Mouse (Mus musculus) cortical plate, adult 2 months (tissue): ENCODE measurements around the gene Nat10. TPM values are rescaled to one million over a fixed set of nuclear protein-coding genes. Genes with fewer than 3 reads are reported as not detected.
A peak's percentile ranks its signal among the peaks of the same experiment; 100 is the strongest.

Experiments used
- H3K27ac ChIP-seq: fragments of 200-500 bp; 2 replicates; pipeline ENCODE4 v1.5.1; 2012; ENCODE audit warnings: low read length, control low read depth, inconsistent platforms; ENCODE audit not compliant: insufficient read depth
- H3K4me1 ChIP-seq: fragments of 200-500 bp; 2 replicates; pipeline ENCODE4 v1.6.1; 2011; ENCODE audit warnings: low read length; ENCODE audit not compliant: control insufficient read depth, insufficient read depth
- H3K4me3 ChIP-seq: fragments of 200-500 bp; 2 replicates; pipeline ENCODE4 v1.5.1; 2011; ENCODE audit warnings: mild to moderate bottlenecking, low read length, control low read depth; ENCODE audit not compliant: insufficient read depth
- CTCF ChIP-seq: fragments of 200-500 bp; IDR thresholded peaks from 2 replicates; pipeline ENCODE4 v1.5.1; 2011; ENCODE audit warnings: mild to moderate bottlenecking, control low read depth, low read length; ENCODE audit not compliant: insufficient read depth; ENCODE audit errors: extremely low read depth
- POLR2A ChIP-seq: fragments of 200-500 bp; IDR thresholded peaks from 2 replicates; pipeline ENCODE4 v1.6.1; 2011; ENCODE audit warnings: mild to moderate bottlenecking, low read length, control low read depth; ENCODE audit not compliant: insufficient read depth; ENCODE audit errors: extremely low read depth
- polyA plus RNA-seq: library from polyadenylated mRNA; depleted of rRNA; stranded (reverse); fragments of >200 nt; gene quantifications from 2 replicates; pipeline ENCODE4 v1.2.3, GENCODE M21; 2012

Gene Nat10
- polyA plus RNA-seq, 1 experiment, result 45.3 TPM

DNA sequence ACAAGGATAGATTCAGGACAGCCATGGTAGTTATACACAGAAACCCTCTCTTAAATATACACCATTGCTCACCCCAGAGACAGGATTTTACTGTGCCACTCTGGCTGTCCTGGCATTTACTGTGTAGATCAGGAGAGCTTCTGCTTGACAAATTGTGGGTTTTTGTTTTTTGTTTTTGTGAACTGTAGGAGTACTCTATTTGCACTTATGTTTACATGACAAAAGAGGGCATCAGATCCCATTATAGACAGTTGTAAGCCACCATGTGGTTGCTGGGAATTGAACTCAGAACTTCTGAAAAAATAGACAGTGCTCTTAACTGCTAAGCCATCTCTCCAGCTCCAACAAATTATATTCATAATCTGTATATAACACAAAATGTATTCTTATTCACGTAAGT lies 30.9 kb upstream of the Nat10 start:
- H3K4me3 ChIP-seq, result no peak overlapping the region
- no peak overlapping the region for H3K27ac ChIP-seq
- TF ChIP-seq POLR2A (no peak), CTCF (no peak)
- H3K4me1 ChIP-seq, result peaks cover 3% of the 10 kb centered on the region

- no peak for TF ChIP-seq POLR2A
- TF ChIP-seq CTCF, result no peak
- Histone ChIP-seq H3K27ac (no peak overlapping the region), H3K4me1 (no peaks in the 10 kb centered on the region; the same call in 1 of the 2 replicates), H3K4me3 (no peak overlapping the region)
Measured at GRCm38 (mm10) chr2:103785735-103786134, 24.7 kb upstream of the Nat10 start.

DNA sequence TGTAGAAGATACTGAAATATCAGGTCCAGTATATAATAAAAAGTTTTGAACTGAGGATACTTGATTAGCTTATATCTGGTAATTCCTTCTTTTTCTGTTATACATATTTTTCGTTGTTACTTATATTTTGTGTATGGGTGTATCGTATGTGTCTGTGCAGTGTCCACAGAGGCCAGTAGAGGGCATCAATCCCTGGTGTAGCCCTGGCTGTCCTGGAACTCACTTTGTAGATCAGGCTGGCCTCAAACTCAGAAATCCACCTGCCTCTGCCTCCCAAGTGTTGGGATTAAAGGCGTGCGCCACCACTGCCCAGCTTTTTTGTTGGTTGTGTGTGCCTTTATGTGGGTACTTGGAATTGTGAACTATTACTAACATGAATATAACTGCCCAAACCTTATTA lies 23.6 kb upstream of the Nat10 start:
- Histone ChIP-seq H3K27ac (no peak overlapping the region), H3K4me3 (no peak overlapping the region), H3K4me1 (no peaks in the 10 kb centered on the region; the same call in 1 of the 2 replicates)
- TF ChIP-seq CTCF, result peak; percentile 25; the same call in 1 of the 2 replicates
- no peak for TF ChIP-seq POLR2A

GRCm38 (mm10) chr2:103762492-103762891 lies 1.4 kb upstream of the Nat10 start:
- TF ChIP-seq POLR2A, result no peak
- no peak for TF ChIP-seq CTCF
- H3K27ac ChIP-seq, result no peak overlapping the region
- no peak overlapping the region for H3K4me3 ChIP-seq
- no peaks in the 10 kb centered on the region for H3K4me1 ChIP-seq

DNA sequence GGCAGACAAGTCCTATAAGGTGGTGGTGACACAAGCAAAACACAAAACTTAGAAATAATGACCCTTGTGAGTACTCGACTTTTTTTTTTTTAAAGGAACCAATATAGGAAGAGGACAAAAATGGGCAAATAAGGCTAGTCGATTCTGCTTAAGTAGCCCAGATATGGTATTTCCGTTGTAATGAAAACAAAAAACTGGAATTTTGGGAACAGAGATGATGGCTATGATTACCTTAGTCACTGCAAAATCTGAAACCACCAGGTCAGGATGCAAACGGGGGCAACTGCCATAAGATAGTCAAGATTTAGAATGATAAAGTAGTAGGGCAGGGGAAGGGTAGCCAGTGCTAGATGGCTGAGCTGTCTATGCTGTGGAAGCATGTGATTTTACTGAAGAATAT lies 923 bp upstream of the Nat10 start:
- H3K4me1 ChIP-seq, result no peaks in the 10 kb centered on the region
- H3K4me3 ChIP-seq, result no peak overlapping the region; the same call in 1 of the 2 replicates
- H3K27ac ChIP-seq, result no peak overlapping the region
- TF ChIP-seq POLR2A (no peak), CTCF (no peak)

DNA sequence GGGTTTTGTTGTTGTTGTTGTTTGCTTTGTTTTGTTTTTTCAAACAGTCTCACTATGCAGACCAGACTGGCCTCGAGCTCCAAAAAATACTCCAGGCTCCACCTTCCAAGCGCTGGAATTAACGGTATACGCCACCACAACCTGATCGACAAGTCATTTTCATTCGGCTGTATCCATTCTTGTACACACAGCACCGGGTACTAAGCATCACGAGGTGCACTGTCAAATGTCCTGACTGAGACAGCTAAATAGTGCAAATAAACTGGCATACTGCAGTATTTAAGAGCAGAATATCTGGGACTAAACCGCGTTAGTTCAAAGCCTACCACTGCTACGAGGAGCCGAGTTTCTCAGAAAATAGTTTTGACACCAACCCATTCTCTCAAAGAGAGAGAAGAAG lies 649 bp downstream of the Nat10 start:
- TF ChIP-seq POLR2A, result no peak
- TF ChIP-seq CTCF, result no peak
- Histone ChIP-seq H3K27ac (no peak overlapping the region), H3K4me3 (peak overlapping the region; percentile 65), H3K4me1 (no peaks in the 10 kb centered on the region)

DNA sequence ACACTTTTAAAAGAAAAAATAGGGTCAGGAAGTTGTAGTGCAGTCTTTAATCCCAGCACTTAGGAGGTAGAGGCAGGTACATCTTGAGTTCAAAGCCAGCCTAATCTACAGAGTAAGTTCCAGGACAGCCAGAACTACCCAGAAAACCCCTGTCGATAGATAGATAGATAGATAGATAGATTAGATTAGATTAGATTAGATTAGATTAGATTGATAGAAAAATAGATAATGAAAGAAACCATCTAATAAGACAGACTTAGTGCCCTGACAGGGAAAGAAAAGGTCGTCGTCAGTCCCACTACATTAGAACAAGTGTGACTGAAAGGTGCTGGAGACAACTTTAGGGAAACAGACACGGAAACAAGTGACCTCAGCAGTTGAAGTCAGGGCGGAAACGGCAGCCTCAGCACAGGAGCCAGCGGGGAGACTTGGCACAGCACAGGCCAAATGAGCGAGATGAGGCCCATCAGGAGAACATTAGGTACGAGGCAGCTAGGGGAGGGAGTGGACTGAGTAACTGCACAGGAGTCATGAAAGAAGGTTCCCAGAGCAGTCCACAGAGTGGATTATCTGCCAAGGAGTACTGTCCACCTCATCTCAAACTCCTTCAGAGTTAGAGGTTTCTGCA lies 5.5 kb downstream of the Nat10 start:
- Histone ChIP-seq H3K4me1 (no peaks in the 10 kb centered on the region), H3K27ac (no peak overlapping the region), H3K4me3 (no peak overlapping the region)
- no peak for TF ChIP-seq POLR2A
- TF ChIP-seq CTCF, result no peak

- H3K4me1 ChIP-seq, result no peaks in the 10 kb centered on the region
- no peak for TF ChIP-seq CTCF
- no peak for TF ChIP-seq POLR2A
- H3K4me3 ChIP-seq, result no peak overlapping the region
- H3K27ac ChIP-seq, result no peak overlapping the region
Measured at GRCm38 (mm10) chr2:103754614-103755013, 6.5 kb downstream of the Nat10 start.

GRCm38 (mm10) chr2:103751771-103752170 lies 9.3 kb downstream of the Nat10 start:
- Histone ChIP-seq H3K4me3 (no peak overlapping the region), H3K4me1 (no peaks in the 10 kb centered on the region), H3K27ac (no peak overlapping the region)
- TF ChIP-seq CTCF (no peak), POLR2A (no peak)

GRCm38 (mm10) chr2:103749091-103749490 lies 12.0 kb downstream of the Nat10 start:
- H3K4me1 ChIP-seq, result no peaks in the 10 kb centered on the region; the same call in 1 of the 2 replicates
- H3K4me3 ChIP-seq, result no peak overlapping the region
- no peak overlapping the region for H3K27ac ChIP-seq
- no peak for TF ChIP-seq POLR2A
- no peak for TF ChIP-seq CTCF

GRCm38 (mm10) chr2:103747891-103748290 lies 13.2 kb downstream of the Nat10 start:
- Histone ChIP-seq H3K27ac (no peak overlapping the region), H3K4me1 (no peaks in the 10 kb centered on the region; the same call in 1 of the 2 replicates), H3K4me3 (no peak overlapping the region)
- no peak for TF ChIP-seq CTCF
- no peak for TF ChIP-seq POLR2A
